Mouse (Mus musculus): Measurements from ENCODE around the gene 3110001I22Rik. TPM values are rescaled to one million over a fixed set of nuclear protein-coding genes. Genes with fewer than 3 reads are reported as not detected.
"Not testable (repeated sequence)": the region's sequence is repeated elsewhere in the genome, so short reads cannot be mapped to it uniquely, and the experiment has no call there.

The 3110001I22Rik gene
- total RNA-seq (2021), result 1 to 10 TPM; 3.1 to 4.2 TPM
- long read RNA-seq, experiment 1, partial matches to known transcripts, result 0 of 1 reads
- long read RNA-seq, experiment 1, other reads (novel, unspliced or antisense), result 0 of 1 reads
- long read RNA-seq, experiment 2, partial matches to known transcripts, result 0 of 3 reads
- long read RNA-seq, experiment 2, other reads (novel, unspliced or antisense), result 0 of 3 reads

- DNase-seq (ENCODE audit: low spot score in 2 of 2), result peak; percentile 83 to 93
These were observed at the start of gene 3110001I22Rik, which contains the start of gene Bfar for GRCm38 (mm10) chr16:13671685-13672385. TSS of gene 3110001I22Rik (plus strand) at chr16:13671929. TSS of gene Bfar (plus strand) at chr16:13671858.

GRCm38 (mm10) chr16:13628345-13628744 lies 43.4 kb upstream of the 3110001I22Rik start:
- peak in 1 of 2 experiments; percentile 15 for DNase-seq (ENCODE audit: low spot score in 2 of 2)

- not testable (repeated sequence) for DNase-seq (ENCODE audit: low spot score in 2 of 2)
These were observed 33.5 kb upstream of the 3110001I22Rik start for GRCm38 (mm10) chr16:13638198-13638597.

- DNase-seq (ENCODE audit: low spot score in 2 of 2), result no peak
These were observed 32.2 kb upstream of the 3110001I22Rik start for GRCm38 (mm10) chr16:13639508-13639907.

GRCm38 (mm10) chr16:13640064-13640463 lies 31.7 kb upstream of the 3110001I22Rik start:
- no peak for DNase-seq (ENCODE audit: low spot score in 2 of 2)

- DNase-seq (ENCODE audit: low spot score in 2 of 2), result no peak
These were observed 27.3 kb upstream of the 3110001I22Rik start for GRCm38 (mm10) chr16:13644474-13644873.

GRCm38 (mm10) chr16:13645930-13646329 lies 25.8 kb upstream of the 3110001I22Rik start:
- DNase-seq (ENCODE audit: low spot score in 2 of 2), result no peak

- no peak for DNase-seq (ENCODE audit: low spot score in 2 of 2)
These were observed 12.8 kb upstream of the 3110001I22Rik start for GRCm38 (mm10) chr16:13658886-13659285.

GRCm38 (mm10) chr16:13660736-13661135 lies 11.0 kb upstream of the 3110001I22Rik start:
- no peak for DNase-seq (ENCODE audit: low spot score in 2 of 2)

- DNase-seq (ENCODE audit: low spot score in 2 of 2), result peak; percentile 90 to 95
These were observed 3.8 kb upstream of the 3110001I22Rik start, which contains the start of gene Parn for GRCm38 (mm10) chr16:13667878-13668343. TSS of gene Parn (minus strand) at chr16:13668170.

GRCm38 (mm10) chr16:13668402-13669108 lies 3.2 kb upstream of the 3110001I22Rik start:
- DNase-seq (ENCODE audit: low spot score in 2 of 2), result no peak

- DNase-seq (ENCODE audit: low spot score in 2 of 2), result no peak
These were observed 2.4 kb upstream of the 3110001I22Rik start for GRCm38 (mm10) chr16:13669282-13669681.

- not testable (repeated sequence) for DNase-seq (ENCODE audit: low spot score in 2 of 2)
These were observed 833 bp upstream of the 3110001I22Rik start for GRCm38 (mm10) chr16:13670896-13671295.

- DNase-seq (ENCODE audit: low spot score in 2 of 2), result peak; percentile 28 to 39
These were observed 713 bp downstream of the 3110001I22Rik start for GRCm38 (mm10) chr16:13672386-13672898.

GRCm38 (mm10) chr16:13673114-13673513 lies 1.4 kb downstream of the 3110001I22Rik start:
- DNase-seq (ENCODE audit: low spot score in 2 of 2), result no peak

GRCm38 (mm10) chr16:13674511-13674910 lies 2.8 kb downstream of the 3110001I22Rik start:
- no peak for DNase-seq (ENCODE audit: low spot score in 2 of 2)

- no peak for DNase-seq (ENCODE audit: low spot score in 2 of 2)
These were observed 7.0 kb downstream of the 3110001I22Rik start for GRCm38 (mm10) chr16:13678601-13679319.

- DNase-seq (ENCODE audit: low spot score in 2 of 2), result no peak
These were observed 27.3 kb downstream of the 3110001I22Rik start for GRCm38 (mm10) chr16:13698998-13699397.

- no peak for DNase-seq (ENCODE audit: low spot score in 2 of 2)
These were observed 30.5 kb downstream of the 3110001I22Rik start for GRCm38 (mm10) chr16:13702184-13702583.

GRCm38 (mm10) chr16:13704676-13705075 lies 32.9 kb downstream of the 3110001I22Rik start:
- no peak for DNase-seq (ENCODE audit: low spot score in 2 of 2)

GRCm38 (mm10) chr16:13714910-13715309 lies 43.2 kb downstream of the 3110001I22Rik start:
- DNase-seq (ENCODE audit: low spot score in 2 of 2), result no peak

All from layer of hippocampus, postnatal 14 days (tissue).